Mouse (Mus musculus): ENCODE data around the gene Mtmr2. TPM values are rescaled to one million over a fixed set of nuclear protein-coding genes. Genes with fewer than 3 reads are reported as not detected.
"Not testable (repeated sequence)": the region's sequence is repeated elsewhere in the genome, so short reads cannot be mapped to it uniquely, and the experiment has no call there.

Gene Mtmr2
- total RNA-seq, 2 experiments from 2014 or later = 50.8 to 52.6 TPM

DNA sequence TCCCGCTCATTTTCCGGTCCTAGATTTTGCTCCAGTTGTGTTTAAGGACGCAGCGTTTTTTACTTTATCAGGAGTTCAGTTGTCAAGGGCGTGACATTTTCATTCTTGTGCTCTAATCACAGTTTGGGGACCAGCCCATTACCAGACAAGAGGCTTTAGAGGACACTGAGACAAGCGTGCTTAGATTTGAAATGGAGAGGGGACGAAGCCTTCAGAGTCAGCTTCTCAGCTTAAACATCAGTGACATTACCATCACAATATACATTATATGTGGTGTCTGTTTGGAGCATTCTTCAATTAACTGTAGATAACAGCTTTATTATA, 1.4 kb downstream of the Mtmr2 start:
- Histone ChIP-seq H3K4me3 (peak overlapping the region; percentile 100), H3K27ac (peak overlapping the region; percentile 94)
- no peak for DNase-seq (ENCODE audit: extremely low spot score in 1 of 2, low spot score in 2 of 2)
- TF ChIP-seq CTCF (IDR thresholded peaks at IDR 0.05) = no peak
- intact Hi-C loops (cut with DNase I) = no loop called here

DNA sequence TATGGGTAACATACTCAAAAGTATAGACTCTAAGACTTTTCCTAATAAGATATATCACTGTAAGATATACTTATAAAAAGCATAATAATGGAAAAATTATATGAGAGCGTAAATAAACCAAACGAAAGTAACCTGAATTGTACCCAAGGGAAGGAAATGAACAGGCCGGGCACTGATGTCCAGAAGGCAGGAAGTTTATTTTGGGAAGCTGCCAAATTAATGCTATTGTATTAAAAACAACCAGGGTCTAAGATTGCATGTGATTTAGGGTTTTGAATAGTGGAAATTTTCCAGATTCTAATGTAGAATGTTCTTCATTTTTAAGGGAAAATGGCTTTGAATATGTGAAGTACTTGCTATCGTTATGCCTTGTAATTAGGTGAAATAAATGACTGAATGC, 4.3 kb downstream of the Mtmr2 start:
- TF ChIP-seq CTCF (IDR thresholded peaks at IDR 0.05) = no peak
- peak overlapping the region; percentile 36; the same call in 1 of the 2 replicates for H3K27ac ChIP-seq
- intact Hi-C loops (cut with DNase I) = no loop called here

DNA sequence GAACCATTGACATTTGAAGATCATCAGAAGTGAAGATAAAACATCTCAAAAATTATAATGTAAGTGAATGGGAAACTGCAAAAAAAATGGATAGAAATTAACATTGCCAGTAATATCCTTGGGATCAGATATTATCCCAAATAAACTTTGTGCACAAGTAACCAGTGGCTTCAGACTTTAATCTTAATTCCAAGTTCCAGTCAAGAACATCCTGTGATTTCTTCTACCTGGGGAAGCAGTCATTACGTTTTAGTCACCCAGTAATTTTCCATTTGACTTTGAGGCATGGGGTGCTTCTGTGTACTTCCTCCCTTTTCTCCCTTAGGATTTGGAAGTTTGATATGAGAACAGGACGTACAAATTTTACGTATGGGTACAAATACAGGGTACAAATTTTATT, 12.2 kb downstream of the Mtmr2 start:
- Histone ChIP-seq H3K27ac (no peak overlapping the region), H3K4me3 (no peak overlapping the region)
- no peak for DNase-seq (ENCODE audit: extremely low spot score in 1 of 2, low spot score in 2 of 2)
- intact Hi-C loops (cut with DNase I) = no loop called here
- TF ChIP-seq CTCF (IDR thresholded peaks at IDR 0.05) = no peak

More for the DNA sequence above, 4.3 kb downstream of the Mtmr2 start:
- H3K4me3 ChIP-seq = no peak overlapping the region
- no peak for DNase-seq (ENCODE audit: extremely low spot score in 1 of 2, low spot score in 2 of 2)

DNA sequence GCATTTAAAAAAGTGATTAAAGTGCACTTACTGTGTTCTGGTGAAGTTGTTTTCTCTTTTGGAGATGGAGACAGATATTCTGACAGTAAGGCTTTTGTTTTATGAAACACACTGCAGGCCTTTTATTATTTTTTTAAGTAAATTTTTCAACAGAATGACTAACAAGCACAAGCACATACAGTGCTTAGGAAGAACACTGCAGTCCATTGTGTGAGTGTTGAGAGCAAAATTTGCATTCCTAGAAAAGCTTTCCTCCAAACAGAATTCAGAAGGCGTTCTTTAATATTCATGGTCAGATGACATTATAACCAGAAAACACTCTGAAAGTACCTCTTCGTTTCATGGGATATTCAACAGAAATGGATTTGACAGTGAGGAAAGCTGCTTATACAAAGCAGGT, 17.4 kb downstream of the Mtmr2 start:
- no peak for DNase-seq (ENCODE audit: extremely low spot score in 1 of 2, low spot score in 2 of 2)
- peak overlapping the region; percentile 21 for H3K4me3 ChIP-seq
- peak overlapping the region; percentile 48; the same call in 1 of the 2 replicates for H3K27ac ChIP-seq

DNA sequence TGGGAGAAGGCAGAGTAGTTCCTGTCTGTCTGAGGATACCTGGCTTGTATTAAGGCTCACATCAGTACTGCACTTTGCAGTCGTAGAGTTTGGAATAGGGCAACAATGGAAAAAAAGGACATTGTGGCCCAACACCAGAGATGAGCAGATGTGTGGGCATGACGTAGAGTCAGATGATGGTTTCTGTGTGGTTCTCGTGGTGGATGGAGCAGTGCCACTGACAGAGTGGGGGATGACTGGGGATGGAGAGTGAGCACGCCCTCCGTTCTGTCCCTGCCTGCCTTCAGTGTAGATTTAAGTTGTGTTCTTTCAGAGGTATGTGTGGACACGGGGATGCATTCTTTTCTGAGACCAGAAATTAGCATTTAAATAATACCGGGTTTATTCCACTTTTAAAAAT, 18.4 kb downstream of the Mtmr2 start:
- intact Hi-C loops (cut with DNase I) = no loop called here
- Histone ChIP-seq H3K27ac (peak overlapping the region; percentile 41; the same call in 1 of the 2 replicates), H3K4me3 (peak overlapping the region; percentile 21)
- TF ChIP-seq CTCF (IDR thresholded peaks at IDR 0.05) = no peak
- DNase-seq (ENCODE audit: extremely low spot score in 1 of 2, low spot score in 2 of 2) = no peak

More for the DNA sequence above, 17.4 kb downstream of the Mtmr2 start:
- intact Hi-C loops (cut with DNase I) = no loop called here
- no peak for TF ChIP-seq CTCF (IDR thresholded peaks at IDR 0.05)

DNA sequence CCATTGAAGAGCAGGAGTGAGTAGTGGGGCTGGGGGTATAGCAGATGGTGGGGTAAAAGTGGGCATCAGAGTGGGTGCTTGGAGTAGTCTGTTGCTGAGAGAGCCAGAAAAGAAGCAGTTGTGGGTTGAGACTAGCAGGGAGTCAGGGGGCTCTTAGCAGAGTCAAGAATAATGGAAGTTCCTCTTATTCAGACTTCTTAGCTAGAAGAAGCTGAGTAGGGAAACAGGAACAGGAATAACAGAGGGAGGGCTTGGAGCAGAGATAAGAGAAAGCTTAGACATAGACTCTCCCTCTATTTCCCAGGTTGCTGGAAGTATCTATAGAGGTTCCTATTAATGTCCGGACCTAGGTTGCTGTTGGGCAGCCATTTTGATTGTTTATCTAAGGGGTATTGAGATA, 26.5 kb downstream of the Mtmr2 start:
- no peak for TF ChIP-seq CTCF (IDR thresholded peaks at IDR 0.05)
- intact Hi-C loops (cut with DNase I) = no loop called here
- H3K4me3 ChIP-seq = no peak overlapping the region
- no peak overlapping the region for H3K27ac ChIP-seq
- DNase-seq (ENCODE audit: extremely low spot score in 1 of 2, low spot score in 2 of 2) = no peak

DNA sequence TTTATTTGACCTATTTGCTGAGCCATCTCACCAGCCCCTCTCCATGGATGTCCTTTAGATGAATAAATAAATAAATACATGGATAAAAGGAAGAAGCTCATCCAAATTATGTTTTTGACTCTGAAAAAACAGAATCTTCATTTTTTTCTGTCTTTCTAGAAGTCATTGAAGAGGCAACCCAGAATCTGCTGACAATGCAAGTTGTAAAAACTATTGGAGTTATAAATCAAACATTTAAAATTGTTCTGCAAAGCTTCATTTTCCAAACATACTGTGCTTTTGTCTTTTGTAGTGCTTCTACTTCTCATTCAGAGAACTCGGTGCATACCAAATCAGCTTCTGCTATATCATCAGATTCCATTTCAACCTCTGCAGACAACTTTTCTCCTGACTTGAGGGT, 33.8 kb downstream of the Mtmr2 start:
- DNase-seq (ENCODE audit: extremely low spot score in 1 of 2, low spot score in 2 of 2) = no peak
- Histone ChIP-seq H3K27ac (no peak overlapping the region), H3K4me3 (no peak overlapping the region)
- intact Hi-C loops (cut with DNase I) = no loop called here
- TF ChIP-seq CTCF (IDR thresholded peaks at IDR 0.05) = no peak

DNA sequence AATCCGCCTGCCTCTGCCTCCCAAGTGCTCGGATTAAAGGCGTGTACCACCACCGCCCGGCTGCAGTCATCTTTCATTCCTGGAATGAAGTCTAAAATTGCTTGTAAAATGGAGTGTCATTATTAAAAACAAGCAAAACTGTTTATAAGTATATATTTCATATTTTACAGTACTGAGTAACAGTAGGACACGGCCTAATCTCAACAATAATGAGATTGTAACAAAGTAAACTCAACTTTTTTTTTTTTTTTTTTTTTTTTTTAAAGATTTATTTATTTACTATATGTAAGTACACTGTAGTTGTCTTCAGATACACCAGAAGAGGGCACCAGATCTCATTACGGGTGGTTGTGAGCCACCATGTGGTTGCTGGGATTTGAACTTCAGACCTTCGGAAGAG, 42.7 kb downstream of the Mtmr2 start:
- intact Hi-C loops (cut with DNase I); H3K4me3 ChIP-seq; H3K27ac ChIP-seq; DNase-seq (ENCODE audit: extremely low spot score in 1 of 2, low spot score in 2 of 2): not testable (repeated sequence)

DNA sequence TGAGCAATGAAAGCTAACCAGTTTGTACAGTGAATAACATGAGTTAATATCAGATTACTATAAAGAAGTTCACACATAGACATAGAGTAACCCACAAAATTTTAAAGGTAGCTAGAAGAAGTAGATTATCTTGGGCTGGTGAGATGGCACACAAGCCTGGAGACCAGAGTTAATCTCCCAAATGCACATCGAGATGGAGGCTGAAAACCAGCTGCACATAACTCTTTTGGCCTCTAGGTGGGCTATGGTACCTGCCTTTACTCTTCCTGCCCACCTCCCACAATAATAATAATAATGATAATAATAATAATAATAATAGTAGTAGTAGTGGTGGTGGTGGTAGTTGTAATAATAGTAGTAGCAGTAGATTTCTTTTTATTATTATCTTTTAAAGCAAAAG, 46.1 kb downstream of the Mtmr2 start:
- no peak for DNase-seq (ENCODE audit: extremely low spot score in 1 of 2, low spot score in 2 of 2)
- intact Hi-C loops (cut with DNase I) = no loop called here
- no peak overlapping the region for H3K4me3 ChIP-seq

DNA sequence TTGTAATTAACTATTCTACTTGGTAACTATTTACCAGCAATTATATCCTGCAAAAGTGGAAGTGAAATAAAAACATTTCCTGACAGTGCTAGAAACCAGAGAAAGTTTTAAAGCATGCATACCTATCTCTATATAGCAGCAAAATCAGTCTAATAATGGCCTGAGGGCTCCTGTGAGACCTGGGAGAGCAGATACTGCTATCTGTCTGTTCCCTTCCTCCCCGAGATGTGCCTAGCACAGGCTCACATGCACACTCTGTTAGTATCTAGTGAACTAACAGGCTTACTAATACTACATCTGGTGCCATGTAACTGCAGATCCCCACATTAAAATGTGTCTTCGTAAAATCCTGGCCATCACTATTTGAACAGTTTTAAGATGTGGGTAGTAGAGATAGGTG, 46.5 kb downstream of the Mtmr2 start:
- H3K27ac ChIP-seq = no peak overlapping the region
- no peak for DNase-seq (ENCODE audit: extremely low spot score in 1 of 2, low spot score in 2 of 2)
- TF ChIP-seq CTCF (IDR thresholded peaks at IDR 0.05) = no peak
- no peak overlapping the region for H3K4me3 ChIP-seq
- intact Hi-C loops (cut with DNase I) = no loop called here

More for the DNA sequence above, 46.1 kb downstream of the Mtmr2 start:
- no peak overlapping the region for H3K27ac ChIP-seq
- no peak; the same call in 1 of the 2 replicates for TF ChIP-seq CTCF (IDR thresholded peaks at IDR 0.05)

DNA sequence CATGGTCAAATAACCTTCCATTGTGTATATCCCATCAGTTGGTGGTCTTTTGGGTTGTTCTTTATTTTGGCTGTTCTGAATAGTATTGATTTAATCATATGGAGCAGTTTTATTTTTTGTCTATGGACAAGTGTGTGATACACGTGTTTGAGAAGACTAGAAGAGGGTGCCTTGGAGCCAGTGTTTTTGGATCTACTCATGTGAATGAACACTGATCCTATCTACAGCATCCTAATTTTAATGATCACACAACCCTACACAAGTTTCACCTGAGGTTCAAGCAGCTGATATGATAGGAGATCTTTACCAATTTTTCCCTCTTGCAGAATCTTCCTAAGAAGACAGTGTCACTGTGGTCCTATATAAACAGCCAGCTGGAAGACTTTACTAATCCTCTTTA, 56.3 kb downstream of the Mtmr2 start:
- intact Hi-C loops (cut with DNase I) = no loop called here
- DNase-seq (ENCODE audit: extremely low spot score in 1 of 2, low spot score in 2 of 2) = no peak
- H3K4me3 ChIP-seq = no peak overlapping the region
- no peak overlapping the region for H3K27ac ChIP-seq
- no peak for TF ChIP-seq CTCF (IDR thresholded peaks at IDR 0.05)

DNA sequence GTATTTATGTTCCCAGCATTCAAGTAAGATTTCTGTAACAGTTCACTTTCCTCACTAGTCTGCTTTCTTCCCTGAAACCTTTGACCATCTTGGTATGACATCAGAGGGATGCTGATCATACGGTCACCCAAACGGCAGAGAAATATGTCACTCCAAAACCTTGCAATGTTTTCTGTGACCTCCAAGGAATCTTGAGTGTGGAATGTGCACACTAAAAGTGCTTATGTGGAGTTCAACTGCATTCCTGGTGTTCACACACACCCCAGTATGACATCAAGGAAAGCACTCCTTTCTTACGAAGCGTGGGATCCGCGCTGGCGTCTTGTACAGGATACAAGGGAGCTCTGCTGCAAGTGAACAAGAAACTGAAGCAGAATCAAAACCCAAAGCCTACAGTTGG, 58.6 kb downstream of the Mtmr2 start:
- intact Hi-C loops (cut with DNase I) = loop anchor here (5.0 kb wide), 1 partner anchor 575 kb away; no protein-coding TSS in a partner anchor
- H3K27ac ChIP-seq = no peak overlapping the region
- TF ChIP-seq CTCF (IDR thresholded peaks at IDR 0.05) = no peak

DNA sequence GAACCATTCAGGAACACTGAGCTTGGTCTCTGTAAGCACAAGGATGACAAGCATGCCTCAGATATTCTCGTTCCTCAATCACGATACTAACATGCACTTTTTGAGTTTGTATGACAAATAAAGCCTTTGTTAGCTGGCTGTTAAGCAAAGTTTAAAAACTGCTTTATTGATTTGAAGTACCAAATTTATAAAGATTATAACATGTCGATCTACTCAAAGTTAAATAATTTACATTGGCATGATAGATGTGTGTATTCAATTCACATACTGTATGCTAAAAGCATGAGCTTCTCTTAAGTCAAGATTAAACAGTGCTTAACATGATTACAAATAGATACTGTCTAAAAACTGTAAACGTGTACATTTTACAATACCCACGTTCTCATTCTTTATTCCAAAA, 59.4 kb downstream of the Mtmr2 start:
- TF ChIP-seq CTCF (IDR thresholded peaks at IDR 0.05) = no peak
- intact Hi-C loops (cut with DNase I) = loop anchor here (5.0 kb wide), 1 partner anchor 575 kb away; no protein-coding TSS in a partner anchor
- Histone ChIP-seq H3K4me3 (no peak overlapping the region), H3K27ac (no peak overlapping the region)
- DNase-seq (ENCODE audit: extremely low spot score in 1 of 2, low spot score in 2 of 2) = no peak

More for the DNA sequence above, 58.6 kb downstream of the Mtmr2 start:
- H3K4me3 ChIP-seq = no peak overlapping the region
- DNase-seq (ENCODE audit: extremely low spot score in 1 of 2, low spot score in 2 of 2) = no peak
